Mouse (Mus musculus): ENCODE measurements around the gene Lrrc55. TPM values are rescaled to one million over a fixed set of nuclear protein-coding genes. Genes with fewer than 3 reads are reported as not detected.

Lrrc55 gene
- polyA plus RNA-seq, 1 experiment from 2014 or later, result 5.2 TPM

DNA sequence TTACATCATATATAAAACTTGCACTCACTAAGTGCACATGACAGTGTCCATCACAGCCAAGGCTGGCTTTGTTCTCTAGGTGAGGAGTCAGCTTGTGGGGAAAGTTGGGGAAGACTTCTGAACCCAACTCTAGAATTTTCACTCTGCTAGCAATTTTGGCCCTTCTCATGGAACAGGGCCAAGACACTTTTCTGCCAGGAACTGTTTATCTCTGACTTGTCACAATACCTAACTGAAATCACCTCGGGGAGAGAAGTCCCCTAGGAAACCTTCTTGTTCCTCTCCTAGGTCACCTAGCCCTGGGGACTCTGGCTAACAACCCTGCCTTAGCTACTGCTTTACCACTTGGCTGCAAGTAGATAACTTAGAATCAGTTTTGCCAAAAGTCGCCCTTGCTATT is 64.8 kb downstream of the Lrrc55 start:
- no peak overlapping the region for H3K4me2 ChIP-seq (ENCODE audit: low read length)
- peaks cover 2% of the 10 kb centered on the region; the same call in 1 of the 2 replicates for H3K4me1 ChIP-seq (replicated peaks; ENCODE audit: control insufficient read depth, insufficient read depth, low read length)
- no peak overlapping the region for H3K9ac ChIP-seq (ENCODE audit: low read length)
- 0 out of 2 replicates have a peak overlapping the region, but pooled peaks have one; percentile 6 for H3K27ac ChIP-seq (ENCODE audit: low read depth)
- 34% methylated on average over 2 of the region's 2 CpGs for WGBS
- DNase-seq (ENCODE audit: low spot score) (no peak), ATAC-seq (replicated peaks; ENCODE audit: low FRiP score, low TSS enrichment, low read depth) (no peak)
- H3K4me3 ChIP-seq (ENCODE audit: low read depth, low read length), result no peak overlapping the region
- no peaks in the 10 kb centered on the region for H3K9me3 ChIP-seq (ENCODE audit: control insufficient read depth, low read length)
- H3K27me3 ChIP-seq (replicated peaks; ENCODE audit: control insufficient read depth, insufficient read depth, low read length), result no peaks in the 10 kb centered on the region
- H3K36me3 ChIP-seq (ENCODE audit: control insufficient read depth, insufficient read depth, low read length), result no peaks in the 10 kb centered on the region

DNA sequence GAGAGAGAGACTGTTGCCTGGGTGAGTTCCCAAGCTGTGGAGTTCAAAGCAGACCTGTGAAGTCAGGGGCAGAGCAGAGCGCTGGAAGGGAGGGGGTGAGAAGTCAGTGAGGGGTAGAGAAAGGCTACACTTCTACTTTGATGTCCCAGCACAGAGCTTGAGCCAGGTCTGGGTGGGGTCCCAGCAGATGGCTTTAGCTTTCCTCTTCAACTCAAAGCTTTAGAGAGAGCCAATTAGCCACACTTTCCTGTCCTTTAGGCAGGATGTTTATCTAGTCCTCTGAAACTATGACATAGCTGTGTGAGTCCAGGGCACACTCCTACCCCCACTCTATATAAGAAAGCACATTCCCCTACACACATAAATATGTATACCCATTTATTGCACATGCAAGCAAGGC is 65.3 kb downstream of the Lrrc55 start:
- DNase-seq (ENCODE audit: low spot score) (no peak), ATAC-seq (replicated peaks; ENCODE audit: low FRiP score, low TSS enrichment, low read depth) (no peak)
- WGBS, result 13% methylated on average over 1 of the region's 1 CpGs
- H3K4me2 ChIP-seq (ENCODE audit: low read length), result no peak overlapping the region
- H3K27ac ChIP-seq (ENCODE audit: low read depth), result no peak overlapping the region
- H3K9ac ChIP-seq (ENCODE audit: low read length), result no peak overlapping the region
- H3K36me3 ChIP-seq (ENCODE audit: control insufficient read depth, insufficient read depth, low read length), result no peaks in the 10 kb centered on the region
- no peak overlapping the region for H3K4me3 ChIP-seq (ENCODE audit: low read depth, low read length)
- H3K4me1 ChIP-seq (replicated peaks; ENCODE audit: control insufficient read depth, insufficient read depth, low read length), result peaks cover 2% of the 10 kb centered on the region; the same call in 1 of the 2 replicates
- no peaks in the 10 kb centered on the region for H3K27me3 ChIP-seq (replicated peaks; ENCODE audit: control insufficient read depth, insufficient read depth, low read length)
- no peaks in the 10 kb centered on the region for H3K9me3 ChIP-seq (ENCODE audit: control insufficient read depth, low read length)

DNA sequence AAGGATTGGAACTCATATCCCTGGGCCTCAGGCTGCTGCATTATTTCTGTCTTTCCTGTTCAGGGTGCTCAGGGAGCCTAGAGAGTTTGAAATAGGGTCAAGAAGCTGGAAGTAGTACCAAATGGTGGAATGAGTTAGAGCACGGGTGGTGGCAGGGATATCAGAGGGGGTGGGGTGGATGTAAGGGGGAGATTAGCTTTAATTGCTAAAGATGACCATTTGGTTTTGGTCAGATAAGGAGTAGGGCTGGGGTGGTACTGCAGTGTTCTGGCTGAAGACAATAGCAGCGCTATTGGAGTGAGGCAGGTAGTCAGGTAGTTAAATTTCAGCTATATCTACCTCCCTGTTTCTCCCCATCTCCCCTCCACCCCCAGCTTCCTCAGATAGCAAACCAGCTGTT is 65.8 kb downstream of the Lrrc55 start:
- WGBS, result 29% methylated on average over 2 of the region's 2 CpGs
- H3K4me2 ChIP-seq (ENCODE audit: low read length), result no peak overlapping the region
- no peak for ATAC-seq (replicated peaks; ENCODE audit: low FRiP score, low TSS enrichment, low read depth)
- H3K4me3 ChIP-seq (ENCODE audit: low read depth, low read length), result no peak overlapping the region
- no peak overlapping the region for H3K9ac ChIP-seq (ENCODE audit: low read length)
- no peak overlapping the region for H3K27ac ChIP-seq (ENCODE audit: low read depth)
- H3K36me3 ChIP-seq (ENCODE audit: control insufficient read depth, insufficient read depth, low read length), result no peaks in the 10 kb centered on the region
- peaks cover 2% of the 10 kb centered on the region; the same call in 1 of the 2 replicates for H3K4me1 ChIP-seq (replicated peaks; ENCODE audit: control insufficient read depth, insufficient read depth, low read length)
- DNase-seq (ENCODE audit: low spot score), result no peak
- H3K27me3 ChIP-seq (replicated peaks; ENCODE audit: control insufficient read depth, insufficient read depth, low read length), result no peaks in the 10 kb centered on the region
- H3K9me3 ChIP-seq (ENCODE audit: control insufficient read depth, low read length), result 0 out of 2 replicates have a peak, but pooled peaks cover under 1% of the 10 kb centered on the region

DNA sequence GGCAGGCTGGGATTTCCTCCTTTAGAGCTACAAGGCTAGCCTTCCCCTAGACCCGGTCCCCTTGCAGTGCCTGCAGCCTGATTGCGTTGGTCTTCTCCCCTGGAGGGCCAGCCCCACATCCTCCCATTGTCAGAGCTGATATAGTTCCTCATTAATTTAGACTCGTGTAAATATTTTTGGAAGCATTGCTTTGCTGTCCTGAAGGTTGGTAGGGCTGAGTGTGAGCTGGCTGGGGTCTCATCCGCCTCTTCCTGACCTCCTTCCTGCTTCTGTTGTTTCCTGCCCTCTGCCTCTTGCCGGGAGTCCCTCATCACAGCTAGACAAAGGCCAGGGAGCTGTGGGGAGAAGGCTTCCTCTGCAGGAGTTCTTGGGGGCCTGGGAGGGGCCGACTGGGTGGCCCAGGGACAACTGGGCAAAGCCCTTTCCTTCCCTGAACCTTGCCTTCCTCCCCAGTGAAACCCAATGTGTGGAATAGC is 67.5 kb downstream of the Lrrc55 start:
- WGBS, result 40% methylated on average over 6 of the region's 6 CpGs
- no peaks in the 10 kb centered on the region for H3K27me3 ChIP-seq (replicated peaks; ENCODE audit: control insufficient read depth, insufficient read depth, low read length)
- no peak overlapping the region for H3K4me3 ChIP-seq (ENCODE audit: low read depth, low read length)
- H3K9ac ChIP-seq (ENCODE audit: low read length), result no peak overlapping the region
- H3K9me3 ChIP-seq (ENCODE audit: control insufficient read depth, low read length), result 0 out of 2 replicates have a peak, but pooled peaks cover 2% of the 10 kb centered on the region
- no peaks in the 10 kb centered on the region for H3K36me3 ChIP-seq (ENCODE audit: control insufficient read depth, insufficient read depth, low read length)
- H3K4me2 ChIP-seq (ENCODE audit: low read length), result no peak overlapping the region
- DNase-seq (ENCODE audit: low spot score) (no peak), ATAC-seq (replicated peaks; ENCODE audit: low FRiP score, low TSS enrichment, low read depth) (no peak)
- H3K4me1 ChIP-seq (replicated peaks; ENCODE audit: control insufficient read depth, insufficient read depth, low read length), result peaks cover 2% of the 10 kb centered on the region; the same call in 1 of the 2 replicates
- H3K27ac ChIP-seq (ENCODE audit: low read depth), result peak overlapping the region; percentile 27; the same call in 1 of the 2 replicates

DNA sequence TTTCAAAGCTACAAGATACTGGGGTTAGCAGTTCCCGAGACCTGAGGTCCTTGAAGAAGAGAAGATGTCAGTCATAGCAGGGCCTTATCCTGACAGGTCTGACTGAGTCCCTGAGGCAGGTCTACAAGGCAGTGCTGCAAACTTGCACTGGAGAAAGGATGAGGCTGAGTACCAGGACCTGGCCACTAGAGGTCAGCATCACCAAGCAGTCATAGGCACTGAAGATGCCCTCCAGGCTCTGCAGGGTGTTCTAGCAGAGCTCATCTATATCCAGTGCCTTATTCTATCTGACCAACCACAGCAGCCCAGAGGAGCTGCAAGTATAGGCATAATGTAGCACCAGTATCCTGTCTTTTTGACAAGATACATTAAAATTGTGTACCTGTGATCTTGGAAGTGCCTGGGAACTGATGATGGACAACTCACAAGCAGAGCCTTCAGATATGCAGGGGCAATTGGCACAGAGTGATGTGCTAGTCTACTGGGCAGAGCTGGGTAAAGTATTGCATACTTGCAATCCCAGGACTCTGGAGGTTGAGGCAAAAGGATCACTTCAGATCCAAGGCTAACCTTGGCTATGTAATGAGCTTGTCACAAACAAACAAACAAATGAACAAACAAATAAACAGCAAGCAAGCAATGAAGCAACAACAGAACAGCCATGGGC is 73.0 kb downstream of the Lrrc55 start:
- H3K4me3 ChIP-seq (ENCODE audit: low read depth, low read length), result no peak overlapping the region
- 0 out of 2 replicates have a peak, but pooled peaks cover 2% of the 10 kb centered on the region for H3K9me3 ChIP-seq (ENCODE audit: control insufficient read depth, low read length)
- no peak overlapping the region for H3K9ac ChIP-seq (ENCODE audit: low read length)
- H3K4me2 ChIP-seq (ENCODE audit: low read length), result no peak overlapping the region
- H3K4me1 ChIP-seq (replicated peaks; ENCODE audit: control insufficient read depth, insufficient read depth, low read length), result no peaks in the 10 kb centered on the region
- no peak overlapping the region for H3K27ac ChIP-seq (ENCODE audit: low read depth)
- 14% methylated on average over 1 of the region's 1 CpGs for WGBS
- no peaks in the 10 kb centered on the region for H3K36me3 ChIP-seq (ENCODE audit: control insufficient read depth, insufficient read depth, low read length)
- peak; percentile 83 for DNase-seq (ENCODE audit: low spot score)
- ATAC-seq (replicated peaks; ENCODE audit: low FRiP score, low TSS enrichment, low read depth), result peak; percentile 87
- H3K27me3 ChIP-seq (replicated peaks; ENCODE audit: control insufficient read depth, insufficient read depth, low read length), result no peaks in the 10 kb centered on the region

DNA sequence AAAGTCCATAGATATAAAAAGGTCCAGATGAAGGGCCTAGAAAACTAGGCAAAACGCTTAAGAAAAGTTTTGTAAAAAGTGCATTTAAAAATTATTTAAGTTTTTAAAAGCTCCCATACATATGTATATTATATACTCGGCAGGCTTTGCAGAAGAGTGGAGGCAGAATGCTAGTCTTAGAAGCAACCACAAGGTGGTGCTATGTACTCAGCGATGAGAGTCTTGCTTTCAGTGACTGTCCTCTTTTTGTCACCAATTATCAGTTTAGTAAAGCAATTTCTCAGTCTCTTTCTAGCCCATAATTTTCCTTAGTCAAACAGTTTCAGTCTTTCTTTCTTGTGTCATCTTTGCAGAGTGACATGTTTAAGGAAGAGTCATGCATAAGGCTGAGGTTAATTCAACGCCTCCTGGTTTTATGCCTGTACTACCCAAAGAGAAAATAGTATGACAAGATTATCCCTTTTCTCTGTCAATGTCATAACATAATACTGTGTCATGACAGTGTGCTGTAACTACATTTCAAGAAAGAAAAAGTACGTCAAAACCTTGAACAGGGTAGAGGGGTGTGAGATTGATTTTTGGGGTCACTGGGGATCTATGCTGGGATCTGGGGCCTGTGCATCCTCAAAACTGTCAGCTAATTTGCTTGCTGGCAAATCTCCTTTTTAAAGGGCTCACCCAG is 73.7 kb downstream of the Lrrc55 start:
- Histone ChIP-seq H3K36me3 (ENCODE audit: control insufficient read depth, insufficient read depth, low read length) (no peaks in the 10 kb centered on the region), H3K27ac (ENCODE audit: low read depth) (no peak overlapping the region), H3K27me3 (replicated peaks; ENCODE audit: control insufficient read depth, insufficient read depth, low read length) (no peaks in the 10 kb centered on the region), H3K4me3 (ENCODE audit: low read depth, low read length) (no peak overlapping the region), H3K4me2 (ENCODE audit: low read length) (no peak overlapping the region), H3K4me1 (replicated peaks; ENCODE audit: control insufficient read depth, insufficient read depth, low read length) (no peaks in the 10 kb centered on the region), H3K9me3 (ENCODE audit: control insufficient read depth, low read length) (0 out of 2 replicates have a peak, but pooled peaks cover 2% of the 10 kb centered on the region), H3K9ac (ENCODE audit: low read length) (no peak overlapping the region)
- WGBS, result 23% methylated on average over 5 of the region's 5 CpGs
- DNase-seq (ENCODE audit: low spot score), result no peak
- peak; percentile 68; the same call in 1 of the 2 replicates for ATAC-seq (replicated peaks; ENCODE audit: low FRiP score, low TSS enrichment, low read depth)

Other genes starting within 250 kb of the Lrrc55 start
- not detected in 2 replicates for gene Prg2, start 216.7 kb downstream of the Lrrc55 start, polyA plus RNA-seq (2014; fragmentation: Nextera tagmentation; extraction: Ambion mirVana)
- not detected in 2 replicates for gene Prg3, start 209.0 kb downstream of the Lrrc55 start, polyA plus RNA-seq (2014; fragmentation: Nextera tagmentation; extraction: Ambion mirVana)
- 308 and 334 TPM in 2 replicates for gene Ssrp1, start 160.0 kb downstream of the Lrrc55 start, polyA plus RNA-seq (2014; fragmentation: Nextera tagmentation; extraction: Ambion mirVana)
- 0.62 and 2.0 TPM in 2 replicates for gene P2rx3, start 159.7 kb downstream of the Lrrc55 start, polyA plus RNA-seq (2014; fragmentation: Nextera tagmentation; extraction: Ambion mirVana)
- gene Tnks1bp1, start 149.2 kb downstream of the Lrrc55 start, polyA plus RNA-seq (2014; fragmentation: Nextera tagmentation; extraction: Ambion mirVana), result 11.7 and 15.3 TPM in 2 replicates
- gene Aplnr, start 61.0 kb downstream of the Lrrc55 start, polyA plus RNA-seq (2014; fragmentation: Nextera tagmentation; extraction: Ambion mirVana), result 53.6 and 54.3 TPM in 2 replicates
- gene Olfr987, start 142.1 kb upstream of the Lrrc55 start, polyA plus RNA-seq (2014; fragmentation: Nextera tagmentation; extraction: Ambion mirVana), result not detected in 2 replicates
- not detected in 2 replicates for gene Olfr988, start 166.0 kb upstream of the Lrrc55 start, polyA plus RNA-seq (2014; fragmentation: Nextera tagmentation; extraction: Ambion mirVana)
- not detected in 2 replicates for gene Olfr992, start 212.3 kb upstream of the Lrrc55 start, polyA plus RNA-seq (2014; fragmentation: Nextera tagmentation; extraction: Ambion mirVana)
- gene Olfr993, start 217.7 kb upstream of the Lrrc55 start, polyA plus RNA-seq (2014; fragmentation: Nextera tagmentation; extraction: Ambion mirVana), result not detected in 2 replicates
- not detected in 2 replicates for gene Olfr994, start 239.3 kb upstream of the Lrrc55 start, polyA plus RNA-seq (2014; fragmentation: Nextera tagmentation; extraction: Ambion mirVana)
- not detected in 2 replicates for gene Olfr995, start 246.4 kb upstream of the Lrrc55 start, polyA plus RNA-seq (2014; fragmentation: Nextera tagmentation; extraction: Ambion mirVana)

All from intestine, embryonic 14.5 days (tissue).